Mouse (Mus musculus) liver, adult 2 months (tissue): ENCODE results near the gene Spsb3. TPM values are rescaled to one million over a fixed set of nuclear protein-coding genes. Genes with fewer than 3 reads are reported as not detected.

Experiments used
- DNase-seq: peaks from one replicate; pipeline ENCODE4 v3.0.0-alpha.2; 2011; ENCODE audit warnings: low read depth, low spot score; ENCODE audit errors: extremely low read depth
- H3K27ac ChIP-seq: fragments of 200-500 bp; replicated peaks from 2 replicates; pipeline ENCODE4 v1.5.1; 2012; ENCODE audit warnings: low read depth, mild to moderate bottlenecking, control low read depth, inconsistent platforms, low read length; ENCODE audit not compliant: insufficient read depth
- H3K27me3 ChIP-seq: fragments of 200-500 bp; 2 replicates; pipeline ENCODE4 v1.6.1; 2012; ENCODE audit warnings: mild to moderate bottlenecking, moderate library complexity, low read length, inconsistent platforms; ENCODE audit not compliant: control insufficient read depth, insufficient read depth
- H3K36me3 ChIP-seq: fragments of 200-500 bp; 2 replicates; pipeline ENCODE4 v1.6.1; 2012; ENCODE audit warnings: low read length, inconsistent platforms; ENCODE audit not compliant: control insufficient read depth, insufficient read depth
- H3K4me1 ChIP-seq: fragments of 200-500 bp; 2 replicates; pipeline ENCODE4 v1.6.1; 2011; ENCODE audit warnings: low read length; ENCODE audit not compliant: control insufficient read depth, insufficient read depth
- H3K4me3 ChIP-seq: fragments of 200-500 bp; 2 replicates; pipeline ENCODE4 v1.5.1; 2011; ENCODE audit warnings: low read depth, mild to moderate bottlenecking, control low read depth, low read length, moderate library complexity; ENCODE audit not compliant: insufficient read depth
- H3K79me2 ChIP-seq: fragments of 200-500 bp; 2 replicates; pipeline ENCODE4 v1.6.1; 2012; ENCODE audit warnings: inconsistent platforms, mild to moderate bottlenecking, low read length, moderate library complexity; ENCODE audit not compliant: control insufficient read depth, insufficient read depth
- H3K9ac ChIP-seq: fragments of 200-500 bp; 2 replicates; pipeline ENCODE4 v1.6.1; 2012; ENCODE audit warnings: low read depth, mild to moderate bottlenecking, control low read depth, inconsistent platforms, low read length
- CTCF ChIP-seq: fragments of 200-500 bp; IDR thresholded peaks from 2 replicates; pipeline ENCODE4 v1.5.1; 2011; ENCODE audit warnings: low read depth, low read length, control low read depth
- POLR2A ChIP-seq: fragments of 200-500 bp; IDR thresholded peaks from 2 replicates; pipeline ENCODE4 v1.6.1; 2011; ENCODE audit warnings: low read length, control low read depth; ENCODE audit not compliant: insufficient read depth; ENCODE audit errors: extremely low read depth
- WGBS: fragments of 180-500 bp; shearing (Covaris S2); methylation state at CpG from one replicate; pipeline ENCODE4 v1.1.7; 2018; 5-methylcytosine and 5-hydroxymethylcytosine counted together
- polyA plus RNA-seq: library from polyadenylated mRNA; depleted of rRNA; stranded (reverse); fragments of >200 nt; gene quantifications from 2 replicates; pipeline ENCODE4 v1.2.3, GENCODE M21; 2012
- total RNA-seq: library from RNA; depleted of rRNA; stranded (reverse); fragments of >200 nt; gene quantifications from 2 replicates; pipeline ENCODE4 v1.2.3, GENCODE M21; 2014

Gene Spsb3
- total and polyA plus RNA-seq, 2 experiments = 8.7 to 42.4 TPM

GRCm38 (mm10) chr17:24860076-24860475 is 26.4 kb upstream of the Spsb3 start:
- Histone ChIP-seq H3K9ac (no peak overlapping the region), H3K27ac (0 out of 2 replicates have a peak overlapping the region, but pooled peaks have one; percentile 5), H3K4me1 (peaks cover 27% of the 10 kb centered on the region), H3K27me3 (no peaks in the 10 kb centered on the region), H3K36me3 (peaks cover 65% of the 10 kb centered on the region), H3K79me2 (no peaks in the 10 kb centered on the region; the same call in 1 of the 2 replicates), H3K4me3 (no peak overlapping the region)
- DNase-seq = no peak
- 59% methylated on average over 8 of the region's 8 CpGs for WGBS
- TF ChIP-seq CTCF = no peak
- no peak for TF ChIP-seq POLR2A

- Histone ChIP-seq H3K4me3 (no peak overlapping the region), H3K27ac (no peak overlapping the region), H3K36me3 (peaks cover 60% of the 10 kb centered on the region), H3K9ac (no peak overlapping the region), H3K4me1 (peaks cover 16% of the 10 kb centered on the region), H3K27me3 (no peaks in the 10 kb centered on the region), H3K79me2 (no peaks in the 10 kb centered on the region)
- TF ChIP-seq POLR2A (no peak), CTCF (no peak)
- no peak for DNase-seq
- 79% methylated on average over 3 of the region's 3 CpGs for WGBS
These were observed 24.7 kb upstream of the Spsb3 start for GRCm38 (mm10) chr17:24861785-24862184.

GRCm38 (mm10) chr17:24865776-24866175 is 20.7 kb upstream of the Spsb3 start, which contains the start of gene Igfals:
Igfals (plus strand) TSS chr17:24865997.
- Histone ChIP-seq H3K36me3 (peaks cover 46% of the 10 kb centered on the region), H3K27me3 (no peaks in the 10 kb centered on the region), H3K4me3 (no peak within 1 kb of the TSS), H3K4me1 (peaks cover 6% of the 10 kb centered on the region; the same call in 1 of the 2 replicates), H3K79me2 (no peaks in the 10 kb centered on the region), H3K9ac (no peak within 1 kb of the TSS), H3K27ac (no peak within 1 kb of the TSS)
- TF ChIP-seq CTCF (no peak), POLR2A (no peak)
- no peak for DNase-seq
- 69% methylated on average over 8 of the region's 8 CpGs for WGBS

- H3K9ac ChIP-seq = no peak overlapping the region
- 87% methylated on average over 10 of the region's 10 CpGs for WGBS
These were observed 18.5 kb upstream of the Spsb3 start for GRCm38 (mm10) chr17:24867914-24868313.

GRCm38 (mm10) chr17:24873695-24874404 is 12.6 kb upstream of the Spsb3 start:
- TF ChIP-seq POLR2A = no peak
- TF ChIP-seq CTCF = no peak
- peaks cover under 1% of the 10 kb centered on the region; the same call in 1 of the 2 replicates for H3K79me2 ChIP-seq
- H3K36me3 ChIP-seq = no peaks in the 10 kb centered on the region
- H3K4me1 ChIP-seq = peaks cover 24% of the 10 kb centered on the region
- H3K9ac ChIP-seq = no peak overlapping the region
- 84% methylated on average over 4 of the region's 4 CpGs for WGBS
- no peaks in the 10 kb centered on the region for H3K27me3 ChIP-seq
- no peak for DNase-seq
- no peak overlapping the region for H3K4me3 ChIP-seq
- no peak overlapping the region for H3K27ac ChIP-seq

More at GRCm38 (mm10) chr17:24867914-24868313, 18.5 kb upstream of the Spsb3 start:
- Histone ChIP-seq H3K36me3 (peaks cover 27% of the 10 kb centered on the region), H3K79me2 (no peaks in the 10 kb centered on the region), H3K4me3 (no peak overlapping the region), H3K27ac (no peak overlapping the region), H3K4me1 (peaks cover 6% of the 10 kb centered on the region; the same call in 1 of the 2 replicates), H3K27me3 (no peaks in the 10 kb centered on the region)
- DNase-seq = no peak
- TF ChIP-seq CTCF (no peak), POLR2A (no peak)

GRCm38 (mm10) chr17:24874405-24874745 is 12.1 kb upstream of the Spsb3 start:
- 77% methylated on average over 1 of the region's 1 CpGs for WGBS
- H3K4me1 ChIP-seq = peaks cover 22% of the 10 kb centered on the region
- DNase-seq = no peak
- H3K36me3 ChIP-seq = no peaks in the 10 kb centered on the region
- peaks cover 6% of the 10 kb centered on the region for H3K79me2 ChIP-seq
- TF ChIP-seq CTCF (no peak), POLR2A (no peak)
- no peak overlapping the region for H3K27ac ChIP-seq
- H3K4me3 ChIP-seq = no peak overlapping the region
- no peak overlapping the region for H3K9ac ChIP-seq
- H3K27me3 ChIP-seq = no peaks in the 10 kb centered on the region
